In the genomic region with DNA sequence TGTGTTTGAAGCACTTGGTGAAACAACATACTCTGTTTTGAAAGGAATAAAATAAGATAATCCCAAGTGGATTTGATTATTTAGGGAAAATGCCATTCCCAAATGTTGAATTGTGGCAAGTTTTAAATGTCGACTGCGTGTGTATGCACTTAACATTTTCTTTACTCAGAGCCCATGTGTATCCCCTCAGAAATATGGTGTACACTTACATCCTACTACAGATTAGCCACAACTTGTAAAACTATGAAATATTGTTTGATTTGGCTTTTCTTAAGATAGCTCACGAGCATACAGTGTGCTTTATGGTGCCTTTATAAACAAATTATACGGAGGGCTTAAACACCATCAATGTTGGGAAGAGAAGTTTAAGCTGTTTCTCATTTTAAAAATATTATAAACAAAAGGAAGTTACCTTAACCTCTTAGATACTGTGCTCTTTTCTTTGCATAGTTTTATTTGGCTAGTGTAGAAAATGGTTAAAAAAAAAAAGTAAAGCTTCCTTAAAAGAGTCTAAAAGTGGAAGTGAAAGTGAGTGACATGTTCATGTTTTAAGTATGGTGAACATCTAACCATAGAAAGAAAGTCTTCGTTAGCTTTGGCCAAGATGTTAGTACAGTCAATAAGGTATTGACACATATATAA, we compare ENCODE assay signal across 8 mouse cellular contexts. TPM values are rescaled to one million over a fixed set of nuclear protein-coding genes. Genes with fewer than 3 reads are reported as not detected.
A peak's percentile ranks its signal among the peaks of the same experiment; 100 is the strongest.
DNase-seq lines count a peak whose midpoint lies in the region; ATAC-seq and TF ChIP-seq lines count a peak whose summit lies in the region.

No protein-coding gene starts in this region.

- H3K36me3 ChIP-seq in lung, embryonic 16.5 days (ENCODE audit: control insufficient read depth, insufficient read depth, low read length), result no peaks in the 10 kb centered on the region
- peaks cover 11% of the 10 kb centered on the region for H3K36me3 ChIP-seq in forebrain, embryonic 12.5 days (replicated peaks)
- H3K36me3 ChIP-seq in limb, embryonic 14.5 days (ENCODE audit: control insufficient read depth, insufficient read depth, low read length), result peaks cover 6% of the 10 kb centered on the region
- H3K36me3 ChIP-seq in stomach, embryonic 14.5 days (ENCODE audit: control insufficient read depth, insufficient read depth, low read length), result no peaks in the 10 kb centered on the region

- DNase-seq in lung, postnatal 4 days, result no peak
- DNase-seq in limb, embryonic 14.5 days (ENCODE audit: low spot score), result no peak
- DNase-seq in right cerebral cortex, postnatal 36 days (ENCODE audit: low spot score in 2 of 2), result no peak
- no peak for DNase-seq in right cerebral cortex, postnatal 10 days (ENCODE audit: low spot score in 2 of 2)
- DNase-seq in Muller cell, postnatal 12 days (ENCODE audit: inconsistent ontology term), result no peak

- peak overlapping the region; percentile 76 for H3K4me2 ChIP-seq in lung, embryonic 16.5 days (ENCODE audit: low read depth, low read length)
- H3K4me2 ChIP-seq in forebrain, embryonic 12.5 days, result peak overlapping the region; percentile 83
- H3K4me2 ChIP-seq in limb, embryonic 14.5 days (replicated peaks; ENCODE audit: low read depth, low read length, severe bottlenecking), result peak overlapping the region; percentile 52
- peak overlapping the region; percentile 86 for H3K4me2 ChIP-seq in stomach, embryonic 14.5 days (replicated peaks; ENCODE audit: low read depth, low read length)

- WGBS in lung, embryonic 16.5 days, result 21% methylated on average over 5 of the region's 5 CpGs
- WGBS in forebrain, embryonic 12.5 days, result 80% methylated on average over 5 of the region's 5 CpGs
- WGBS in limb, embryonic 14.5 days, result 30% methylated on average over 5 of the region's 5 CpGs
- WGBS in stomach, embryonic 14.5 days, result 23% methylated on average over 5 of the region's 5 CpGs

- no peak for ATAC-seq in lung, embryonic 16.5 days (ENCODE audit: low read depth)
- no peak for ATAC-seq in forebrain, embryonic 12.5 days (ENCODE audit: low FRiP score)
- no peak for ATAC-seq in limb, embryonic 14.5 days (ENCODE audit: low FRiP score, low read depth)
- no peak for ATAC-seq in stomach, embryonic 14.5 days (ENCODE audit: insufficient number of reproducible peaks, insufficient read depth, low FRiP score, low read depth)

- no peak for TF ChIP-seq POLR2A in limb, embryonic 14.5 days (IDR thresholded peaks at IDR 0.05; ENCODE audit: borderline replicate concordance, extremely low read depth, insufficient read depth, insufficient read length)

- H3K9me3 ChIP-seq in lung, embryonic 16.5 days (ENCODE audit: control insufficient read depth, low read length), result no peaks in the 10 kb centered on the region
- H3K9me3 ChIP-seq in forebrain, embryonic 12.5 days, result no peaks in the 10 kb centered on the region
- H3K9me3 ChIP-seq in limb, embryonic 14.5 days (ENCODE audit: control insufficient read depth, low read length), result no peaks in the 10 kb centered on the region
- no peaks in the 10 kb centered on the region for H3K9me3 ChIP-seq in stomach, embryonic 14.5 days (ENCODE audit: control insufficient read depth, low read depth, low read length)

- peak overlapping the region; percentile 41; the same call in 1 of the 2 replicates for H3K9ac ChIP-seq in lung, embryonic 16.5 days (ENCODE audit: low read length)
- H3K9ac ChIP-seq in forebrain, embryonic 12.5 days, result 0 out of 2 replicates have a peak overlapping the region, but pooled peaks have one; percentile 98
- H3K9ac ChIP-seq in limb, embryonic 14.5 days (ENCODE audit: low read depth, low read length, severe bottlenecking), result peak overlapping the region; percentile 98; the same call in 1 of the 2 replicates
- 0 out of 2 replicates have a peak overlapping the region, but pooled peaks have one; percentile 4 for H3K9ac ChIP-seq in stomach, embryonic 14.5 days (replicated peaks; ENCODE audit: low read depth, low read length)

- no peaks in the 10 kb centered on the region for H3K27me3 ChIP-seq in lung, embryonic 16.5 days (ENCODE audit: control insufficient read depth, insufficient read depth, low read depth, low read length)
- H3K27me3 ChIP-seq in forebrain, embryonic 12.5 days, result no peaks in the 10 kb centered on the region
- H3K27me3 ChIP-seq in limb, embryonic 14.5 days (ENCODE audit: control insufficient read depth, insufficient read depth, low read length), result no peaks in the 10 kb centered on the region
- H3K27me3 ChIP-seq in stomach, embryonic 14.5 days (ENCODE audit: control insufficient read depth, insufficient read depth, low read length), result no peaks in the 10 kb centered on the region

- H3K27ac ChIP-seq in lung, embryonic 16.5 days (ENCODE audit: low read length), result peak overlapping the region; percentile 16; the same call in 1 of the 2 replicates
- no peak overlapping the region for H3K27ac ChIP-seq in forebrain, embryonic 12.5 days
- H3K27ac ChIP-seq in limb, embryonic 14.5 days (replicated peaks; ENCODE audit: low read depth, low read length), result no peak overlapping the region
- H3K27ac ChIP-seq in stomach, embryonic 14.5 days (ENCODE audit: low read length), result no peak overlapping the region

- H3K4me1 ChIP-seq in lung, embryonic 16.5 days (replicated peaks; ENCODE audit: control insufficient read depth, insufficient read depth, low read length), result peaks cover 12% of the 10 kb centered on the region
- peaks cover 14% of the 10 kb centered on the region for H3K4me1 ChIP-seq in forebrain, embryonic 12.5 days
- peaks cover 6% of the 10 kb centered on the region; the same call in 1 of the 2 replicates for H3K4me1 ChIP-seq in limb, embryonic 14.5 days (ENCODE audit: control insufficient read depth, insufficient read depth, low read length)
- H3K4me1 ChIP-seq in stomach, embryonic 14.5 days (ENCODE audit: control insufficient read depth, insufficient read depth, low read length), result peaks cover 6% of the 10 kb centered on the region; the same call in 1 of the 2 replicates

- H3K4me3 ChIP-seq in lung, embryonic 16.5 days (ENCODE audit: low read length), result peak overlapping the region; percentile 63
- peak overlapping the region; percentile 99 for H3K4me3 ChIP-seq in forebrain, embryonic 12.5 days (replicated peaks)
- peak overlapping the region; percentile 99 for H3K4me3 ChIP-seq in limb, embryonic 14.5 days (replicated peaks; ENCODE audit: low read length)
- peak overlapping the region; percentile 98 for H3K4me3 ChIP-seq in stomach, embryonic 14.5 days (ENCODE audit: low read depth, low read length)

RNA-seq across cellular contexts. Expression of a gene that starts 2.2 kb away (rescaled TPM):
- 53.9 and 57.7 TPM in 2 replicates for polyA plus RNA-seq in lung, embryonic 16.5 days (2015; fragmentation: Nextera tagmentation; extraction: Ambion mirVana)
- polyA plus RNA-seq in forebrain, embryonic 12.5 days (2016; fragmentation: Nextera tagmentation; extraction: Ambion mirVana), result 94.9 and 118 TPM in 2 replicates
- 197 and 222 TPM in 2 replicates for polyA plus RNA-seq in limb, embryonic 14.5 days (2012; rRNA removed)
- 59.1 and 73.9 TPM in 2 replicates for polyA plus RNA-seq in limb, embryonic 14.5 days (2014; fragmentation: Nextera tagmentation; extraction: Ambion mirVana)
- 84.6 and 94.5 TPM in 2 replicates for polyA plus RNA-seq in stomach, embryonic 14.5 days (2014; fragmentation: Nextera tagmentation; extraction: Ambion mirVana)

RNA-seq across cellular contexts. Expression of a gene that starts 54.6 kb away (rescaled TPM):
- 89.7 and 90.6 TPM in 2 replicates for polyA plus RNA-seq in lung, embryonic 16.5 days (2015; fragmentation: Nextera tagmentation; extraction: Ambion mirVana)
- 29.2 and 35.1 TPM in 2 replicates for polyA plus RNA-seq in forebrain, embryonic 12.5 days (2016; fragmentation: Nextera tagmentation; extraction: Ambion mirVana)
- 92.8 and 98.8 TPM in 2 replicates for polyA plus RNA-seq in limb, embryonic 14.5 days (2012; rRNA removed)
- polyA plus RNA-seq in limb, embryonic 14.5 days (2014; fragmentation: Nextera tagmentation; extraction: Ambion mirVana), result 104 and 117 TPM in 2 replicates
- polyA plus RNA-seq in stomach, embryonic 14.5 days (2014; fragmentation: Nextera tagmentation; extraction: Ambion mirVana), result 65.4 and 65.8 TPM in 2 replicates

Comparison
In these comparisons a context has a peak if more than half of its experiments do, and no peak if none do; other contexts are left out.
1. H3K9ac ChIP-seq: peak in every context shown above with its lines; median percentile 98 in forebrain, embryonic 12.5 days; 98 in limb, embryonic 14.5 days; 41 in lung, embryonic 16.5 days; 4 in stomach, embryonic 14.5 days.